Mouse (Mus musculus) mesoderm, embryonic 11.5 days (tissue): ENCODE data around the gene Svs3b.
"Not testable (repeated sequence)": the region's sequence is repeated elsewhere in the genome, so short reads cannot be mapped to it uniquely, and the experiment has no call there.

Experiments used
- DNase-seq: peaks from one replicate; pipeline ENCODE4 v3.0.0-alpha.2; 2012; ENCODE audit warnings: low read depth, low spot score

Svs3b gene

GRCm38 (mm10) chr2:164256540-164256939 lies at the start of gene Svs3b:
Gene Svs3b (minus strand): TSS chr2:164256640.
- not testable (repeated sequence) for DNase-seq

GRCm38 (mm10) chr2:164288968-164289367 lies 32.5 kb upstream of the Svs3b start, which contains the start of gene Svs3a:
Gene Svs3a (plus strand): TSS chr2:164289268.
- not testable (repeated sequence) for DNase-seq

GRCm38 (mm10) chr2:164278359-164278758 lies 21.9 kb upstream of the Svs3b start, which contains the start of gene Svs4:
Gene Svs4 (minus strand): TSS chr2:164278459.
- no peak for DNase-seq

GRCm38 (mm10) chr2:164238366-164238765 lies 18.1 kb downstream of the Svs3b start, which contains the start of gene Svs2:
Gene Svs2 (minus strand): TSS chr2:164238466.
- no peak for DNase-seq

- DNase-seq: no peak
Measured at GRCm38 (mm10) chr2:164232671-164233070, 23.8 kb downstream of the Svs3b start.

GRCm38 (mm10) chr2:164228361-164229070 lies 27.9 kb downstream of the Svs3b start:
- DNase-seq: no peak

- DNase-seq: no peak
Measured at GRCm38 (mm10) chr2:164221522-164221921, 34.9 kb downstream of the Svs3b start, which contains the start of gene Wfdc15b. Gene Wfdc15b (minus strand): TSS chr2:164221660.

- DNase-seq: no peak
Measured at GRCm38 (mm10) chr2:164219295-164219694, 37.1 kb downstream of the Svs3b start.

GRCm38 (mm10) chr2:164212711-164213110 lies 43.7 kb downstream of the Svs3b start:
- no peak for DNase-seq

- no peak for DNase-seq
Measured at GRCm38 (mm10) chr2:164210892-164211291, 45.5 kb downstream of the Svs3b start.

GRCm38 (mm10) chr2:164206676-164207075 lies 49.8 kb downstream of the Svs3b start:
- no peak for DNase-seq

GRCm38 (mm10) chr2:164206011-164206410 lies 50.4 kb downstream of the Svs3b start:
- DNase-seq: not testable (repeated sequence)
